Mouse (Mus musculus) skeletal muscle tissue, adult 2 months (tissue): Measurements from ENCODE around the gene Nfatc2.

Source experiments
- DNase-seq: peaks from one replicate; pipeline ENCODE4 v3.0.0-alpha.2; 2012; ENCODE audit warnings: low read depth, low spot score

Gene Nfatc2

DNA sequence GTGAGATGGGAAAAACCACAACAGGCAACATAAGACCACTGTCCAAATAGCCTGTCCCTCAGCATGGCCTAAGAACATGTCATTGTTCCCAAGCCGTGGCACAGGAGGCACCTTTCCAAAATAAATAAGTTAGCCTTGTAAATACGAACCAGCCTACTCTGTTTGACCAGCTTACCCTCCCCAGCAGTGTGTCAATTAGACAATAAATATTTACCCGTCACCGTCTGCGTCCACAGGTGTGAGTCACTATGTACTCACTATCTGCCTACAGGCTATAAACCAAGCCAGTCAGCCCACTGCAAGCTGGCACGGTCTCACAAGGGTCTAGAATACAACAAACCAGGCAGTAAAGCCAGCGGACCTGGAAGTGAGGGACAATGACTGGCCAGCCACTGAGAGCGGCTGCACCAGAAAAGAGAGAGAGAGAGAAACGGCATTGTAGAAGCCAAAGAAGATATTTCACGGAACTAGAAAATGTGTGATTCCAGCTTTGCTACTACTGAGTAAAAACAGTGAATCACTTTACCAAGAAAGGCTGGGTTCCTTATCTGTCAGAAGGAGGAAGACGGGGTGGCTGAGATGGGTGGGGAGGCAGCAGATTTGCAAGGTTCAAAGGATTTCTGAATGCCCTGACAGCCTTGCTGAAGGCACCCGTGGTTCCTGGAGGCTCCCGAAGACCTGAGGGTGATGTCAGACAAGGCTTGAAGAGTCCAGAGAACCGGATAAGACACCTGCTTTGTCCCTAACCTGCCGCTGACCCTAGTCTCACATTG lies 69.2 kb downstream of the Nfatc2 start:
- DNase-seq: no peak

- no peak for DNase-seq
Measured at GRCm38 (mm10) chr2:168528551-168528950, 72.9 kb downstream of the Nfatc2 start.

GRCm38 (mm10) chr2:168527430-168527792 lies 74.0 kb downstream of the Nfatc2 start:
- DNase-seq: no peak

GRCm38 (mm10) chr2:168526547-168527429 lies 74.7 kb downstream of the Nfatc2 start:
- DNase-seq: no peak

- no peak for DNase-seq
Measured at GRCm38 (mm10) chr2:168525391-168526154, 75.9 kb downstream of the Nfatc2 start.

DNA sequence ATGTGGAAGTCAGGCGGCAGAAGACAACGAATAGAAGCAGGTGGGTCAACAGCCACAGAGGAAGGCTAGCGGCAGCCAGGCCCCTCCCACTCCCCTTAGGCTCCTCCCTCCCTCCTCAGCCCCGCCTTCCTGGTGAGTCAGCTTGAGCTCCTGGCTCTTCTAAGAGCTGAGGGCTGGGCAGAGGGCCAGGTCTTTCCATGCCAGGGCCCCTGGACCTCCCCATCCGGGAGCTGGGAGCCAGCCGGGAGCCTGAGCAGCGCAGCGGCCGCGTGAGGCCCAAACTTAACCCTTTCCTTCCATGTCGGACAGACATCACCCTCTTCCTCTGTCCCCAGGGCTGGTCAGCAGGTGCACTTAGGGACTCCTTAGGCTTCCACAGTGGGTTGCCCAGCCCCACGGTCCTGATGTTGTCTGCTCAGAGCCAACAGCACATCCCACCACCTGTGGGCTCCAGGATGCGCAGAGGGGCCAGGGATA lies 76.5 kb downstream of the Nfatc2 start:
- DNase-seq: peak; percentile 98

GRCm38 (mm10) chr2:168522247-168522646 lies 79.2 kb downstream of the Nfatc2 start:
- DNase-seq: no peak

GRCm38 (mm10) chr2:168520771-168521170 lies 80.7 kb downstream of the Nfatc2 start:
- DNase-seq: no peak

DNA sequence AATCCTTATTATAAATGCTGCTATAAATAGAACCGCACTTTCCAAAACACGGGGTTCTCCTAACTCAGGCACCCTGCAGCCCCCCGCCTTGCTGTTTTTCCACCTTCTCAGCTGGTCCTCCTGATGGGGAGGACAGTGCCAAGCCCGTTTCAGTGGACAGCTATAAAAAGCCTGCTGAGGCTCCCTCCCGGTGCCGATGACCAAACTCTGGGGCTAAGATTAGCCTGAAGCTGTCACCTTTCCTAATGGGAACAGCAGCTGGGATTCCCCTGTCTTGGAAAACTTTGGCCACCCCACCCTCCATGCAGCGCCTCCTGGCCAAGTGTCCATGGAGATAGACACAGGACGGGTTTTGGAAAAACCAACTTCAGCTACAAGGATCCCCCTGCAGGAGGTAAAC lies 81.9 kb downstream of the Nfatc2 start:
- peak; percentile 78 for DNase-seq

DNA sequence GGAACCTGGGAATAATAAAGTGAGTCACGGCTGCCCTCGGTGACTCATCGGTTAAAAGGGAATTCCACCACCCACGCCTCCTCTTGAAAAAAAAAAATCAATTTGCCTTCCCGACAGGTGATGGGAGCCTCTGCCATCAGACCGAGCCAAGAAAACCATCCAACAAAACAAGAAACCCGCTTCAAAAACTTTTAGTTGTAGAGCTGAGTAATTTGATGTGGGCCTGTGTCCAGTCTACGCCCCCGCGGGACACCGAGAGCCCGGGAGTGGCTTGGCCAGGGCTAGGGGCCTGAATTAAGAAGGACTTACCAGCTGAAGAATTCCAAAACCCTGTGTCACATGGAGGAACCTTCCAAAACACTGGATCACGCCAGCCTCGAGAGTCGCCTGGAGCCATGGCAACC lies 83.2 kb downstream of the Nfatc2 start:
- DNase-seq: peak; percentile 86

GRCm38 (mm10) chr2:168517774-168518173 lies 83.7 kb downstream of the Nfatc2 start:
- no peak for DNase-seq

DNA sequence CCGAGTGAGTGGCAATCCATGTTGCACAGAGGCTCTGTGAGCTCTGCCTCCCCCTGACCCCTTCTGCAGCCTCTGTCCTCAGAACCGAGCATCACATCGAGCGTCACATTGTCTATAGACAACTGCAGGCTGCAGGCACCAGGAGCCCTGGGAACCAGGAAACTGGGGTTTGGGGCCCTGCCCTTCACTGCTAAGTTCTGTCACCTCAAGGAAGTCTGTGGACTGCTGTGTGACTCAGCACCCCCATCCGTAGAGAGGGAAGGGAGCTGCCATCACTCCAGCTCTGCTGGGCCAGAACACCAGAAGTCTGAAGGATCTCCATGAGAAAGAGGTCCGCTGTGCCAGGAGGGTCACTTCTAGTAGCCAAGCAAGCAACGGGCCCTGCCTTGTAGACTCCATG lies 84.7 kb downstream of the Nfatc2 start:
- DNase-seq: no peak

GRCm38 (mm10) chr2:168515466-168515865 lies 86.0 kb downstream of the Nfatc2 start:
- DNase-seq: no peak

DNA sequence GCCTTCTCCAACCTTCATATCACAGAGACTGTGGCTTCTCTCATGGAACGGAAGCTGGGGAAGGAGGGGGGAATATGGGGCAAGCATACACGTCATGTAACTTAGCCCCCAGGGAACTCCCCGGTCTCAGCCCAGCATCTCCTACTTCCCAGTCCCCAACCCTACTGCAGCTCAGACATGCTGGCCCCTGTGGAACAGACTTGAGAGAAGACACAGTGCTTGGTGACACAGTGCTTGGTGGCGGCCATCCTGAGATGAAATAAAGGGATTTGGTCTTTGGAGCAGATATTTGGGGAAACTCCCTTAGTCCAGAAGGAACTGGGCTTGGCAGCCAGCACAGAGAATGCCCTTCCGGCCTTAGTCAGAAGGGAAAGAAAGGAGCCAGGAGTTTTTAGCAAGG lies 87.3 kb downstream of the Nfatc2 start:
- DNase-seq: no peak

GRCm38 (mm10) chr2:168511529-168511928 lies 89.9 kb downstream of the Nfatc2 start:
- DNase-seq: no peak

DNA sequence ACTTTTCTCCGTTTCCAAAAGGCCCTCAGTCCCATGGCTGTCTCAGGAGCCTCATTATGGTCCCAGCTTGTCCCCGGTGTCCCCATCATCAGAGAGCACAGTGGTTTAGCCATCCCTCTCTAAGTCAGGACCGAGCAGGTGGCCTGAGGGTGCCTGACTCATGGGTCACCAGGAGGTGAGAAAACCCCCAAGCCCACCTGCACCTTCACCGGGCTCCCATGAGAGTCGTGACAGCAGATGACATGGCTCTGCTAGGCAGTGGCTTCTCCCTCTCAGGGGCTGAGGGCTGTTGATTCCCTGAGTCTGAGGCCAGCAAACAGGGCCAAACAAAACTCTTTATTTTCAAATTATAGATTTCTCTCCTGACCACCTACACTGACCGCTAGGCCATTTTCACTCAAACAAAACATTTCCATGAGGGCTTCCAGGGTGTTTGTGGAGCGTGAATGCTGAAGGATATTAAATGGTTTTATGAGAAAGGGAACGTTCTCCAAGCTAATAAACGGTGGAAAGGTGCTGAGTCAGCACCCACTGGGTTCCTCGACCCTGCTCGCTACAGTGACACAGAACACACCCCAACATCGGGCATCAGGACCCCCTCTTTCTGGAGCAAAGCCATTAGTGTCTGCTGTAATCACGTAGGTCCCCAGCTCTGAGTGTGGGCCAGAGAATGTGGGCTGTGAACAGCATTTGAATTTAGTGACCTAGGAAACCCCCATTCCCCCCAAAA lies 92.8 kb downstream of the Nfatc2 start:
- no peak for DNase-seq

GRCm38 (mm10) chr2:168504431-168505182 lies 96.8 kb downstream of the Nfatc2 start:
- no peak for DNase-seq

GRCm38 (mm10) chr2:168503735-168504134 lies 97.7 kb downstream of the Nfatc2 start:
- DNase-seq: no peak

GRCm38 (mm10) chr2:168500750-168501149 lies 100.7 kb downstream of the Nfatc2 start:
- no peak for DNase-seq

- DNase-seq: no peak
Measured at GRCm38 (mm10) chr2:168500244-168500643, 101.2 kb downstream of the Nfatc2 start.

GRCm38 (mm10) chr2:168491791-168492190 lies 109.7 kb downstream of the Nfatc2 start:
- DNase-seq: no peak
